Mouse (Mus musculus): ENCODE results near the gene Tmem39a. TPM values are rescaled to one million over a fixed set of nuclear protein-coding genes. Genes with fewer than 3 reads are reported as not detected.
A peak's percentile ranks its signal among the peaks of the same experiment; 100 is the strongest.

The Tmem39a gene
- polyA plus RNA-seq, 1 experiment, result 63.0 TPM

DNA sequence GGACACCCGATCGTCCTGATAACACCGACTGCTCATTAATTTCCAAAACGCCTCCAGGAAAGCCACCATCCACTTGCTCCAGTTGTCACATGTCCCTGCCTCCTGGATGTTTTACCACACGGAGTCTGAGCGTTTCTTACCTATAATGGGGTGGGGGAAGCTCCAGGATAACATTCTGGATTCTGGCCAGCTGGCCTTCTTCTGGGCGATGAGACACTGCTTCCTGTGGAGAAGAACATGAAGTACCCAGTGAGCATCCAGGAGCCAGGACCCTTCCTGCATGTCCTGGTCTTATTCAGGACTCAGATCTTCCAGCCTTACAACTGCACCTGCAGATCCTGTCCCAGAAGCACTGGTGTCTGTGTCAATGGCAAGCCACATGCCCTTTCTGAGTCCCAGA is 66.9 kb downstream of the Tmem39a start:
- H3K4me1 ChIP-seq (ENCODE audit: control insufficient read depth, insufficient read depth, low read length), result no peaks in the 10 kb centered on the region
- TF ChIP-seq POLR2A (IDR thresholded peaks at IDR 0.05; ENCODE audit: borderline replicate concordance, insufficient read depth, low read length) (no peak), CTCF (IDR thresholded peaks at IDR 0.05; ENCODE audit: borderline replicate concordance, insufficient read depth, low read depth, low read length) (no peak)
- H3K4me3 ChIP-seq (replicated peaks; ENCODE audit: insufficient read depth, low read depth, low read length), result no peak overlapping the region
- no peak for DNase-seq
- H3K27ac ChIP-seq (ENCODE audit: insufficient read depth, low read length), result no peak overlapping the region
- no peaks in the 10 kb centered on the region for H3K27me3 ChIP-seq (ENCODE audit: control insufficient read depth, insufficient read depth, low read length)
- WGBS, result 67% methylated on average over 7 of the region's 7 CpGs

DNA sequence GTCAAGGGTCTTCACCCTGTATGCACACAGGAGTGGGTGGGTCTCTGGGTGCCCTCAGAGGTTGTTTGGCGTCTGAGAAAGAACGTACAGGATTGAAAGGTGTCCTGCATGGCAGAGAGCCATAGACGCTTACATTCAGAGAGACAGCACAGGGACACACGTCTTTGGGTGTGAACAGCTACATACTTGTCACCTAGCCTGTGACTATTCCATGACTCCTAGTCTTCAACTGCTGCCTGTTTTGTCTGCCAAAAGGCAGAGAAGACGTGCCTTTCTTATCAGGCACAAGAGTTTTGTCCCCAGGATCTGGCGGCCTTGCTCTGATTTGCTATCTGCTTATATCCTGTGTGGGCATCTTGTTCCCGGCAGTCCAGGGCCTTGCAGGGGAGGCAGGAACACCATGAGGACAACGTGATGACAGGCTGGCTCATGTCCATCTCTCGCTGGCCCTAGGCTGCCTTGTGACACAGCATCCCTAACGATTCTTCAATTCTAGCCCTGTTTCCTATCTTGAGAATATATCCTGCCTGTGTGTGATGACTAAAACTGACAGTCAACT is 67.4 kb downstream of the Tmem39a start:
- 45% methylated on average over 10 of the region's 10 CpGs for WGBS
- H3K4me1 ChIP-seq (ENCODE audit: control insufficient read depth, insufficient read depth, low read length), result no peaks in the 10 kb centered on the region
- no peaks in the 10 kb centered on the region for H3K27me3 ChIP-seq (ENCODE audit: control insufficient read depth, insufficient read depth, low read length)
- H3K4me3 ChIP-seq (replicated peaks; ENCODE audit: insufficient read depth, low read depth, low read length), result no peak overlapping the region
- H3K27ac ChIP-seq (ENCODE audit: insufficient read depth, low read length), result no peak overlapping the region
- TF ChIP-seq POLR2A (IDR thresholded peaks at IDR 0.05; ENCODE audit: borderline replicate concordance, insufficient read depth, low read length) (no peak), CTCF (IDR thresholded peaks at IDR 0.05; ENCODE audit: borderline replicate concordance, insufficient read depth, low read depth, low read length) (no peak)
- no peak for DNase-seq

DNA sequence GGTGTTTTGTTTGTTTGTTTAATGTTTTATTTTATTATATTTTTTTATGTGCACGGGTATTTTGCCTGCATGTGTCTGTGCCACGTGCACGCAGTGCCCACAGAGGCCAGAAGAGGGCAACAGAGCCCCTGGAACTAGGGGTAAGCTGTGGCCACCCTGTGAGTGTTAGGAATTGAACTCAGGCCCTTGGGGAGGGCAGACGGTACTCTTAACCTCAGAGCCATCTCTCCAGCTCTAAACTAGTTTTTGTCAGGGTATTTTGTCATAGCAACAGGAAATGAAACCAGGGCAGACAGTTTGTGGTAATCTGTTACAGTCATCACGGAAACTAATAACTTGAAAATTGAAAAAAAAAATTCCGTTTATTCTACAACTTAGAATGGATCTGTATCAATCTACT is 73.6 kb downstream of the Tmem39a start:
- TF ChIP-seq CTCF (IDR thresholded peaks at IDR 0.05; ENCODE audit: borderline replicate concordance, insufficient read depth, low read depth, low read length) (peak; percentile 42; the same call in 1 of the 2 replicates), POLR2A (IDR thresholded peaks at IDR 0.05; ENCODE audit: borderline replicate concordance, insufficient read depth, low read length) (no peak)
- Histone ChIP-seq H3K27ac (ENCODE audit: insufficient read depth, low read length) (no peak overlapping the region), H3K27me3 (ENCODE audit: control insufficient read depth, insufficient read depth, low read length) (no peaks in the 10 kb centered on the region), H3K4me3 (replicated peaks; ENCODE audit: insufficient read depth, low read depth, low read length) (no peak overlapping the region), H3K4me1 (ENCODE audit: control insufficient read depth, insufficient read depth, low read length) (no peaks in the 10 kb centered on the region; the same call in 1 of the 2 replicates)
- WGBS, result 53% methylated on average over 6 of the region's 6 CpGs
- DNase-seq, result no peak

DNA sequence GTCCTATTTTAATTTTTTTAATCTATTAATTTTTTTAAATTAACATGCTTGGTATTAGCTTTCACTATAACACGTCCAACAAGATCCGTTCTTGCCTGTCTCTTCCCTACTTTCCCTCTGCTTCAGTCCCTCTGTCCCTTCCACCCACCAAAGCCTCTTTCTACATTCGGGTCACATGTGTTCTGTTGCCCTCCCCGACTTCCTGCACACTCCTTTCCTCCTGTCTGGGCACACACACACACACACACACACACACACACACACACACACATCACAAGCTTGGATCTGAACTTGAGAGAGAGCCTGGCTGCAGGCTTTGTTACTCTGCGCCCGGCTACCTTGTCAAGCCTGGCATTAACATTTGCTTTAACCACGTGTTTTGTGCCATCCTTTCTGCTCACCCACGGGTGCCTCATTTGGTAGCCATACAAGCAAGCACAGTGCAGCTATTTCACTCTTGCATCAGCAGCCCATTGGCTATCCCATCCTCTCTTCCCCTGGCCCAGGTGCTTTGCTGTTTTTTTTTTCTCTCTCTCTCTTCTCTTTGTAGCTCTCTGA is 77.4 kb downstream of the Tmem39a start:
- TF ChIP-seq CTCF (IDR thresholded peaks at IDR 0.05; ENCODE audit: borderline replicate concordance, insufficient read depth, low read depth, low read length) (no peak), POLR2A (IDR thresholded peaks at IDR 0.05; ENCODE audit: borderline replicate concordance, insufficient read depth, low read length) (no peak)
- DNase-seq, result no peak
- no peak overlapping the region for H3K27ac ChIP-seq (ENCODE audit: insufficient read depth, low read length)
- H3K27me3 ChIP-seq (ENCODE audit: control insufficient read depth, insufficient read depth, low read length), result no peaks in the 10 kb centered on the region
- H3K4me3 ChIP-seq (replicated peaks; ENCODE audit: insufficient read depth, low read depth, low read length), result no peak overlapping the region
- 66% methylated on average over 8 of the region's 8 CpGs for WGBS
- no peaks in the 10 kb centered on the region; the same call in 1 of the 2 replicates for H3K4me1 ChIP-seq (ENCODE audit: control insufficient read depth, insufficient read depth, low read length)

DNA sequence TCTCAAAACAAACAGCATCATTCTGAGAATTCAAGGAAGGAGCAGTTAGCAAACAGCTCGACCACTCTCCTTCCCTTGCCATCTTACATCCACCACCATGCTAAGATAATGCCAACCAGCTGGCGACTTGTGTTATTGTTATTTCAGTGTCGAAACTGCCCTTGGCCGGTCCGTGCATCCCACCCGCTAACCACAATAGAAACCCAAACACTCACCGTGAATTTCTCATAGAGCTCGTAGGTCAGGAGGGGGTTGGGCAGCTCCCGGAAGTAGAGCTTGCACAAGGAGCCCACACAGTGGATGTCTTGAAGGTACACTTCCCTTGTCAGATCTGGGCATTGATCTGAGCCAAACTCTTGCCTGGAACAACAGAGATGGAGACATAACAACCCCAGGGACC is 78.2 kb downstream of the Tmem39a start:
- Histone ChIP-seq H3K4me3 (replicated peaks; ENCODE audit: insufficient read depth, low read depth, low read length) (no peak overlapping the region), H3K27ac (ENCODE audit: insufficient read depth, low read length) (no peak overlapping the region), H3K4me1 (ENCODE audit: control insufficient read depth, insufficient read depth, low read length) (no peaks in the 10 kb centered on the region; the same call in 1 of the 2 replicates), H3K27me3 (ENCODE audit: control insufficient read depth, insufficient read depth, low read length) (no peaks in the 10 kb centered on the region)
- TF ChIP-seq POLR2A (IDR thresholded peaks at IDR 0.05; ENCODE audit: borderline replicate concordance, insufficient read depth, low read length) (no peak), CTCF (IDR thresholded peaks at IDR 0.05; ENCODE audit: borderline replicate concordance, insufficient read depth, low read depth, low read length) (no peak)
- no peak for DNase-seq
- WGBS, result 55% methylated on average over 9 of the region's 9 CpGs

DNA sequence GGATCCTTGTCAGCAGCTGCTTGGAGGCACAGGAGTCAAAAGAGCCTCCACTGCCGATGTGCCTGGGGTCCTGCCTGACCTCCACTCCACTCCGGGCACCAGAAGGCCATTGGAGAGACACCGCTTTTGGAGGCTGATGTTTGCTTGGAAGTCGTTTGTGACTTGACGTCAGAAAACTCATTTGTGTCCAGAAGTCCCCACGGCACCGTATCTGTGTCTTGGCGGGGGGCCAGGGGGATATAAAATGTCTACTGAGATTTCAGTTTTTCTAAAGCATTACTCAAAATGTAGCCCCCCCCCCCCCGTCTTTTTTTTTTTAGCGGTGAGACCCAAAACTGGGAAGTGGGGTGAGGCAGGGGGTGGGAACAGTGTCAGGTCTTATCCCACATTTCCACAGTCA is 78.6 kb downstream of the Tmem39a start:
- H3K27me3 ChIP-seq (ENCODE audit: control insufficient read depth, insufficient read depth, low read length), result no peaks in the 10 kb centered on the region
- no peak for DNase-seq
- H3K27ac ChIP-seq (ENCODE audit: insufficient read depth, low read length), result no peak overlapping the region
- no peak for TF ChIP-seq CTCF (IDR thresholded peaks at IDR 0.05; ENCODE audit: borderline replicate concordance, insufficient read depth, low read depth, low read length)
- no peak for TF ChIP-seq POLR2A (IDR thresholded peaks at IDR 0.05; ENCODE audit: borderline replicate concordance, insufficient read depth, low read length)
- no peaks in the 10 kb centered on the region; the same call in 1 of the 2 replicates for H3K4me1 ChIP-seq (ENCODE audit: control insufficient read depth, insufficient read depth, low read length)
- H3K4me3 ChIP-seq (replicated peaks; ENCODE audit: insufficient read depth, low read depth, low read length), result no peak overlapping the region
- WGBS, result 29% methylated on average over 10 of the region's 10 CpGs

Other genes with a start within 250 kb of the Tmem39a start
- gene Maats1, start 216.6 kb upstream of the Tmem39a start, polyA plus RNA-seq (2012; rRNA removed), result 0.39 and 0.78 TPM in 2 replicates
- gene Cox17, start 211.7 kb upstream of the Tmem39a start, polyA plus RNA-seq (2012; rRNA removed), result 240 and 256 TPM in 2 replicates
- 0.41 TPM in 1 of 2 replicates, not detected in the other for gene Gm21987, start 211.7 kb upstream of the Tmem39a start, polyA plus RNA-seq (2012; rRNA removed)
- gene Popdc2, start 196.5 kb upstream of the Tmem39a start, polyA plus RNA-seq (2012; rRNA removed), result 0.31 and 0.36 TPM in 2 replicates
- gene Pla1a, start 125.6 kb upstream of the Tmem39a start, polyA plus RNA-seq (2012; rRNA removed), result 1.2 and 1.6 TPM in 2 replicates
- 67.3 and 71.6 TPM in 2 replicates for gene Adprh, start 106.0 kb upstream of the Tmem39a start, polyA plus RNA-seq (2012; rRNA removed)
- gene Cd80, start 103.1 kb upstream of the Tmem39a start, polyA plus RNA-seq (2012; rRNA removed), result 0.34 and 0.41 TPM in 2 replicates
- gene Timmdc1, start 36.0 kb upstream of the Tmem39a start, polyA plus RNA-seq (2012; rRNA removed), result 19.7 and 19.9 TPM in 2 replicates
- gene Poglut1, start 8.4 kb upstream of the Tmem39a start, polyA plus RNA-seq (2012; rRNA removed), result 55.9 and 59.9 TPM in 2 replicates
- gene Arhgap31, start 154.6 kb downstream of the Tmem39a start, polyA plus RNA-seq (2012; rRNA removed), result 17.3 and 17.8 TPM in 2 replicates
- 18.0 and 19.9 TPM in 2 replicates for gene B4galt4, start 183.6 kb downstream of the Tmem39a start, polyA plus RNA-seq (2012; rRNA removed)
- 0.31 and 0.33 TPM in 2 replicates for gene Upk1b, start 241.6 kb downstream of the Tmem39a start, polyA plus RNA-seq (2012; rRNA removed)

Data from cerebellum, adult 2 months (tissue).